Mouse (Mus musculus) embryonic facial prominence, embryonic 12.5 days (tissue): Measurements from ENCODE around the gene Smg9. TPM values are rescaled to one million over a fixed set of nuclear protein-coding genes. Genes with fewer than 3 reads are reported as not detected.

Experiments used
- ATAC-seq: fragments of 200-750 bp; cut with Nextera tagmentation; 2 replicates; pipeline ENCODE4 v1.8.0; 2017; ENCODE audit not compliant: insufficient number of reproducible peaks, insufficient read depth, low FRiP score, low TSS enrichment
- H3K27ac ChIP-seq: fragments of 300-500 bp; sonication (generic); 2 replicates; pipeline ENCODE4 v1.5.1; 2016; ENCODE audit warnings: mild to moderate bottlenecking
- H3K27me3 ChIP-seq: fragments of 300-500 bp; sonication (generic); 2 replicates; pipeline ENCODE4 v1.6.1; 2016; ENCODE audit warnings: mild to moderate bottlenecking, moderate library complexity
- H3K36me3 ChIP-seq: fragments of 300-500 bp; sonication (generic); 2 replicates; pipeline ENCODE4 v1.6.1; 2016; ENCODE audit warnings: mild to moderate bottlenecking
- H3K4me1 ChIP-seq: fragments of 300-500 bp; sonication (generic); 2 replicates; pipeline ENCODE4 v1.6.1; 2016
- H3K4me2 ChIP-seq: fragments of 300-500 bp; sonication (generic); replicated peaks from 2 replicates; pipeline ENCODE4 v1.6.1; 2016; ENCODE audit warnings: mild to moderate bottlenecking, moderate library complexity
- H3K4me3 ChIP-seq: fragments of 300-500 bp; sonication (generic); 2 replicates; pipeline ENCODE4 v1.5.1; 2016; ENCODE audit warnings: mild to moderate bottlenecking
- H3K9ac ChIP-seq: fragments of 300-500 bp; sonication (generic); 2 replicates; pipeline ENCODE4 v1.6.1; 2016; ENCODE audit warnings: mild to moderate bottlenecking, moderate library complexity
- H3K9me3 ChIP-seq: fragments of 300-500 bp; sonication (generic); 2 replicates; pipeline ENCODE4 v1.6.1; 2016; ENCODE audit warnings: mild to moderate bottlenecking, moderate library complexity
- WGBS: fragments of 180-500 bp; shearing (Covaris S2); methylation state at CpG from one replicate; pipeline ENCODE4 v1.1.7; 2016; 5-methylcytosine and 5-hydroxymethylcytosine counted together
- polyA plus RNA-seq: library from polyadenylated mRNA; unstranded; fragments of >200 nt; fragmentation: Nextera tagmentation; extraction: Ambion mirVana; gene quantifications from 2 replicates; pipeline ENCODE4 v1.2.1, GENCODE M21; 2016

Smg9 gene
- polyA plus RNA-seq, 1 experiment from 2014 or later: 23.6 TPM

- no peaks in the 10 kb centered on the region for H3K4me1 ChIP-seq
- H3K36me3 ChIP-seq: no peaks in the 10 kb centered on the region
- H3K9me3 ChIP-seq: 0 out of 2 replicates have a peak, but pooled peaks cover 3% of the 10 kb centered on the region
- no peak for ATAC-seq
- no peak overlapping the region for H3K4me3 ChIP-seq
- no peak overlapping the region for H3K4me2 ChIP-seq
- H3K27me3 ChIP-seq: no peaks in the 10 kb centered on the region
- 81% methylated on average over 3 of the region's 3 CpGs for WGBS
- no peak overlapping the region for H3K9ac ChIP-seq
- H3K27ac ChIP-seq: no peak overlapping the region
Observed at GRCm38 (mm10) chr7:24469126-24469525, 69.7 kb downstream of the Smg9 start.

- Histone ChIP-seq H3K27me3 (no peaks in the 10 kb centered on the region), H3K4me2 (no peak overlapping the region), H3K27ac (no peak overlapping the region), H3K9me3 (0 out of 2 replicates have a peak, but pooled peaks cover 3% of the 10 kb centered on the region), H3K9ac (no peak overlapping the region), H3K4me1 (no peaks in the 10 kb centered on the region), H3K4me3 (no peak overlapping the region), H3K36me3 (no peaks in the 10 kb centered on the region)
- WGBS: 93% methylated on average over 7 of the region's 7 CpGs
- no peak for ATAC-seq
Observed at GRCm38 (mm10) chr7:24470356-24470755, 70.9 kb downstream of the Smg9 start.

Other genes with a start within 250 kb of the Smg9 start
- gene Zfp114, start 224.6 kb upstream of the Smg9 start, polyA plus RNA-seq: 7.5 and 7.6 TPM in 2 replicates
- gene Zfp111, start 188.2 kb upstream of the Smg9 start, polyA plus RNA-seq: 10.1 and 11.3 TPM in 2 replicates
- gene Zfp109, start 162.1 kb upstream of the Smg9 start, polyA plus RNA-seq: 5.9 and 6.6 TPM in 2 replicates
- gene Zfp108, start 144.8 kb upstream of the Smg9 start, polyA plus RNA-seq: 5.3 and 5.6 TPM in 2 replicates
- gene Zfp93, start 129.2 kb upstream of the Smg9 start, polyA plus RNA-seq: 10.0 and 12.0 TPM in 2 replicates
- gene Zfp61, start 98.4 kb upstream of the Smg9 start, polyA plus RNA-seq: 57.7 and 63.1 TPM in 2 replicates
- 15.8 and 16.4 TPM in 2 replicates for gene Zfp94, start 83.0 kb upstream of the Smg9 start, polyA plus RNA-seq
- 0.26 TPM in 1 of 2 replicates, not detected in the other for gene Tescl, start 65.7 kb upstream of the Smg9 start, polyA plus RNA-seq
- gene Lypd5, start 50.4 kb upstream of the Smg9 start, polyA plus RNA-seq: not detected in 2 replicates
- gene Kcnn4, start 29.4 kb upstream of the Smg9 start, polyA plus RNA-seq: 2.0 and 2.7 TPM in 2 replicates
- not detected in 2 replicates for gene Irgc1, start 52.7 kb downstream of the Smg9 start, polyA plus RNA-seq
- gene Plaur, start 62.9 kb downstream of the Smg9 start, polyA plus RNA-seq: 1.5 and 2.0 TPM in 2 replicates
- 7.6 and 10.7 TPM in 2 replicates for gene Cadm4, start 82.4 kb downstream of the Smg9 start, polyA plus RNA-seq
- 100 and 113 TPM in 2 replicates for gene Zfp428, start 107.4 kb downstream of the Smg9 start, polyA plus RNA-seq
- 1.3 and 1.4 TPM in 2 replicates for gene AC161166.1, start 112.8 kb downstream of the Smg9 start, polyA plus RNA-seq
- gene Irgq, start 131.1 kb downstream of the Smg9 start, polyA plus RNA-seq: 17.6 and 18.0 TPM in 2 replicates
- not detected in 2 replicates for gene Pinlyp, start 146.5 kb downstream of the Smg9 start, polyA plus RNA-seq
- 117 and 124 TPM in 2 replicates for gene Xrcc1, start 146.7 kb downstream of the Smg9 start, polyA plus RNA-seq
- 23.7 and 23.8 TPM in 2 replicates for gene Ethe1, start 187.9 kb downstream of the Smg9 start, polyA plus RNA-seq
- gene Zfp575, start 188.0 kb downstream of the Smg9 start, polyA plus RNA-seq: 5.1 and 5.9 TPM in 2 replicates
- 0.20 and 0.47 TPM in 2 replicates for gene Phldb3, start 211.1 kb downstream of the Smg9 start, polyA plus RNA-seq
- 2.8 and 3.5 TPM in 2 replicates for gene Lypd3, start 236.9 kb downstream of the Smg9 start, polyA plus RNA-seq